Mouse (Mus musculus): ENCODE measurements around the gene Os9.

Gene Os9

DNA sequence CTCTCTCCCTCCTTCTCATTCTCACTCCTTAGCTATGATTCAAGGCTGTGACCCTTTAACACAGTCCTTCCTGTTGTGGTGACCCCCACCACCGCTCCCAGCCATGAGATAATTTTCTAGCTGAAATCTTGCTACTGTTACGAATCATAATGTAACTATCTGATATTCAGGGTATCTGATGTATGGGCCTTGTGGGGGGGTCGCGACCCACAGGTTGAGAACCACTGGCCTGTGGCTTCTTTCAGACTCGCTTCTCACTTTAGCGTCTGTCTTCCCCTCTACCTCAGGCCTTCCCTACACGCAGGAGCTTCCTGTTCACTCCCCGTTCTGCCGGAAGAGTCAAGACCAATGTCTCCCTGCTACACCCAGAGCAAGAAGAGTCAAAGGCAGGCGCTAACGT, 2.5 kb downstream of the Os9 start:
- DNase-seq (ENCODE audit: low read depth, low spot score): no peak

DNA sequence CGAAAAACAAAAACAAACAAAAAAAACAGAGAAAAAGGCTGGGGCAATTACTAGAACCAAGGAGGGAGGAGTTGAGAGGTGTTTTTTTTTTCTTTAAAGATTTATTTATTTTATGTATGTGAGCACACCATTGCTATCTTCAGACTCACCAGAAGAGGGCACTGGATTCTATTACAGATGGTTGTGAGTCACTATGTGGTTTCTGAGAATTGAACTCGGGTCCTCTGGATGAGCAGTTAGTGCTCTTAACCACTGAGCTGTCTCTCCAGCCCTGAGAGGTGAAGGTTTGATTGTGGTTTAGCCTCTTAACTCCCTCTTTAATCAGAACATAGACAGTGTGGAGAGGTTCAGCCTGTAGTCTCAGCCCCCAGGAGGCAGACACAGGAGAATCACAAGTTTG, 5.9 kb downstream of the Os9 start:
- DNase-seq (ENCODE audit: low read depth, low spot score): no peak

DNA sequence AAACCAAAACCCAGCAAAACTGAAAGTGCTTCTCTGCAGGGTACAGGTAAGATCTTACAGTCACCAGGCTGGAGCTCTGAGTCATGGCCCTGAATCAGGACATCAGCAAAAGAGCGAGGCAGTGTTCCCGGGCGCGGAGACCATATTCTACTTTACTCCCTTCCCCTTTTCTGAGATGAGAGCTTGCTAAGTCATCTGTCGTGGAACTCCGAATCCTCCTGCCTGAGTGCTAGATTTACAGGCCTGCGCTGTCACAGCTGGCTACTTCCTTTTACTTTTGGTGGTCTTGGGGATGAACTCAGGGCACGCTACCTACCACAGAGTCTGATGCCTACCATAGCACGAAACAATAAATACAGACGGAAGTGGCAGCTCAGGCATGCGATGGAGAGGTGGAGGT, 6.5 kb downstream of the Os9 start:
- DNase-seq (ENCODE audit: low read depth, low spot score): no peak

DNA sequence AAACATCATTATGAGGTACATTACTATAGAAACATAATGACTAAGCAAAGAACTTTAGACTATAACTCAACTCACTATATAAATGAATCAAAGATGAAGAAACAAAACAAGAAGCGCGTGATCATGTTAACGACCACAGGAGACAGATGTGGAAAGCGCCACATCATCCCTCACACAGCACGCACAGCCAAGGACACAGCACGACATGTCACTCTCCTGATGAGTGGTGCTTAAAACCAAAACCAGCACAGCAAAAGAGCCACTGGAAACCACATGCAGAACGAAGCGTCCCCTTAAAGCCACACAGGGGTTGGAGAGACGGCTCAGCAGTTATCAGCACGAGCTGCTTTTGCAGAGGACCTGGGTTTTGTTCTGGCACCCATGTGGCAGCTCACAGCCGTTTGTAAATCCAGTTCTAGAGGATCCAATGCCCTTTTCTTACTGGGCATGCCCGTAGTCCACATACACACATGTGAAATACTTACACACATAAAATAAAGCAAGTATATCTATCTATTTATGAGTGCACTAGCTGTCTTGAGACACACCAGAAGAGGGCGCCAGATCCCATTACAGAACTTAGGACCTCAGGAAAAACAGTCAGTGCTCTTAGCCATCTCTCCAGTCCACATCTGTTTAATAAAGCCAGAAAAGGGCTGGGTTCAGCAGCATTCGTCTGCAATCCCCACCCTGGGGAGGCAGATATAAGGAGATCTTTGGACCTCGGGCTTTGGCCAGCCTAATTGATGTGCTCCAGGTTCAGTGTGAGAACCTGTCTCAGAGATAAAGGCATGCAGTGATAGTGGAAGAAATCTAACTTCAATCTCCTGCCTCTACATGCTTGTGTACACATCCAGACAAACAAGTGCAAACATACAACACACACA, 9.7 kb downstream of the Os9 start:
- no peak for DNase-seq (ENCODE audit: low read depth, low spot score)

DNA sequence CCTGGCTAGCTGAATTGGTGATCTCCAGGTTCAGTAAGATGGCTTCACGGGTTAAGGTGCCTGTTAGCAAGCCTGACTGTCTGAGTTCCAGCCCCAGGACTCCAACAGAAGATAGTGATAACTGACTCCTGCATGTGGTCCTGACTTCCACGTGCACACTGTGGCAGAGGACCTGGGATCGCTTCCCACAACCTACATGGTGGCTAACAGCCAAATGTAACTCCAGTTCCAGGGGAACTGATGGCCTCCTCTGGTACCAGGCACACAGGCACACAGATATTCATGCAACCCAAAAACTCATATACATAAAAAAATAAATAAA, 12.7 kb downstream of the Os9 start:
- no peak for DNase-seq (ENCODE audit: low read depth, low spot score)

DNA sequence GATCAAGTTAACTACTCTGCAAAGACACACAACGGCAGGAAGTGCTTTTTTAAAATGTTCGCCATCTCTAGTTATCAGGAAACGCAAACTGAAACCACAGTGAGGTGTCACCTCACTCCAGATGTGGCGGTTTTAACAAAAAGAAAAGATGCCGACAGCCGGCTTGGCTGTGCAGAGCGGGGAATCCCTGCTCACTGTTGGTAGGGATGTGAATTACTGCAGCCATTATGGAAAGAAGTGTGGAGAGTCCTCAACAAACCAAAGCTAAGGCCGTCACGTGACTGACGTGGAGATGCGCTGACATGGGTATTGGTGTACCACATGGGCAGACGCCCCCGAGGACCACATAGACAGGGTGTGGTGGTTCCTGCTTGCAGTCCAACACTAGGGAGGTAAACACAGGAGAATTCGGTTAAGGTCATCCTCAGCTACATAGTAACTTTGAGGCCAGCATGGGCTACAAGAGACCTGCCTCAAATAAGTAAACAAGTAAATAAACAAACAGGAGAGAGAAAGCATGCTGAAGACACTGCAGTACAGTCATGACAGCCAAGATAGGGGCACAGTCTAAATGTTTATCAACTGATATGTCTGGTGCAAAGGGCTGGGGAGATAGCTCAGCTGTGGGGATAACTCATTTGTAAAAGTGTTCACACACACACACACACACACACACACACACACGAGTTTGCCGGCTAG, 13.2 kb downstream of the Os9 start:
- no peak for DNase-seq (ENCODE audit: low read depth, low spot score)

DNA sequence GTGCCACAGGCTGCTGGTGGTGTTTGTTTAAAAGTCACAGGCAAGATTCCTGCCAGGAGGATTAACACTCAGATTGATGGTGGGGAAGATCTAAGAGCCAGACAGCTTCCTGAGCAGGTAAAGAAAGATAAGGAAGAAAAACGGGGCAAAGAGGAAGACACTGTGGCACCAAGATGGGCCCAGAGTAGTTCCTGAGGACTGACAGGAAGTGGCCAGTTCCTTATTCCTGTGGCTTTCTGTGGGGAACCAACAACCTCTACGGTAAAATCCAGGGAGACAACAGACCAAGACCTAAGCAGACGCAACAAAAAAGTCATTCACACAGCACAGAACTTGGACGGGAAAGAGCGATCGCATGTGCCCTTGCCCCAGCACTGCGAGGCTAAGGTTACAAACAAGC, 17.3 kb downstream of the Os9 start:
- DNase-seq (ENCODE audit: low read depth, low spot score): no peak

DNA sequence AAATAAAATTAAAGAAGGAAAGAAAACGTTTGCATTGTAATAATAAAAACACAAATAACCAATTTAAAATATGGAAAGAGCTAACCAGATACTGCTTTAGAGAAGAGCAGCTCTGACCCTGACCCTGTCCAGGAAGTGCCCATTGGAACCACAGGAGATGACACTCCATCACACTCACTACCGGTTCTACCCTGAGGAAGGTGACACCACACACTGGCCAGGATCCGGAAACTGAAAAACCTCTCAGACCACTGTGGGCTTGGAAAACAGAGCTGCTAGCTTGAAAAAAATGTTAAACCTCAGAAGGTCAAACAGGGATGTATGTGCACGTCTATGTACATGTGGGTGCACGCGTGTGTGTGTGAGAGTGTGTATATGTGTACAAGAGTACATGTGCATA, 19.8 kb downstream of the Os9 start:
- no peak for DNase-seq (ENCODE audit: low read depth, low spot score)

DNA sequence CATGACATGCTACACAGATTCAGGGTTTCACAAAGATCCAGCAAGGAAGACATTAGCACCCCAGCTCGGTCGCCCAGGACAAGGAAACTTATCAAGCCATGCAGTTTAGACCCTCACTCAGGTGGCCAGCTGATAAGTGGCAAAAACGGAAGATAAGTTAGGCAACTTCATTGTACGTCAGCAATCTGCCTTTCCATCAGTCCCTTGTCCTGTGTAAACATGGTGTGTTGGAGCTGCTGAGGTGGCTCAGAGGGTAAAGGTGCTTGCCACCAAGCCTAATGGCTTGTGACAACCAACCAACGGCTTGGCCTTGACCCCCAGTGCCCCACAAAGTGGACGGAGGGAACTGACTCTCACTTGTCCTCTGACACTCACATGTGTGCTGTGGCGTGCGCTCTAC, 20.5 kb downstream of the Os9 start:
- DNase-seq (ENCODE audit: low read depth, low spot score): no peak

DNA sequence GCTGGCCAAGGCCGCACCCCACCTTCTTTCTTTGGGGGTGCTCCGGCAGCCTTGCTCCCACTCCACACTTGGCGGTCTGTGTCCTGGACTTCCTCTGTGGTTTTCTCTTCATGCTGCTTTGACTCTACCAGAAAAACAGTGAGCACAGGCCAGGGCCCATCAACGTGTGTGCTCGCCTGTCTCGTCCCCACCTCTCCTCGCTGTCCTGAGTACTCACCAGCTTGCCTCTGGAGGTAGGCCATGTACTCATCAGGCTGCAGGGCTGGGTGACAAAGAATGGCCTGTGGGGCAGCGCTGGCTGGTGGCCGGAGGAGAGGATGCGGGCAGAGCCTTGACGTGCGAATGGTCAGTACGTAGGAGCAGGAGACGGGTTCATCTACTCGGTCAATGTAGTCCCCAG, 21.1 kb downstream of the Os9 start:
- DNase-seq (ENCODE audit: low read depth, low spot score): no peak

DNA sequence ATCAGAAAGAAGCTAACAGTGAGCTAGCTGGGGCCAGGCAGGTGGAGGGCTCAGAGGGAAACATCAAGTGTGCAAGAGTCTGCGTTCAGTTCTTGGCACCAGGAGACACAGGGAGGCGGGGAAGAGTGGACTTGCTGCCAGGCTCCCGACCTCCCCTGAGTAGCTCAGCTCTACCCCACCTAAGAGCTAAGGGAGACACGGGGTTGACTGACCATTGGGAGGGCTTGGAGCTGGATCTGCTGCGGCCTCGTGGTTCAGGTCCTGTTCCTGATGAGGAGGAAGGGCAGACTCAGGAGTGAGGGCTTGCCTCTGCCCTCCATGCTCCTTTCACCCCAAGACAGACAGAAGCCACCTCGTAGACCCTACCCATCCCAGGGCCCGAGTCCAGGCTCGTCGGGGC, 21.7 kb downstream of the Os9 start:
- no peak for DNase-seq (ENCODE audit: low read depth, low spot score)

DNA sequence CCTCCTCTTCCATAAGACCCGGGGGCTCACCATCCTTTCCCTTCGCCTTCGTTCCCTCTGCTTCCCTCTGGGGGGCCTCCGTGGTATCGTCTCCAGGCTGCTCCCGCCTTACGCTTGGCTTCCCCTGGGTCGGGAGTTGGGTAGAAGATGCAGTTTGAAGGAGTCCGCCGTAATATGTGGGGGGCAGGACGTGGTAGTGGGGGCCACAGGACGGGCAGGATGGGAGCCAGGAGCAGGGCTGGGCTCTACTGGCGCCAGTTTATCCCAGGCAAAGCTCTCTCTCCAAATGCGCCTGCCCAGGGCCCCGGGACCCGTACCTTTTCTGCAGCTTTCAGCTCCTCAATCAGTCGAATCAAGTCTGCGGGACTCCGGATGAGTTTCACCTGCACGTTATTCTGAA, 22.4 kb downstream of the Os9 start:
- DNase-seq (ENCODE audit: low read depth, low spot score): no peak

DNA sequence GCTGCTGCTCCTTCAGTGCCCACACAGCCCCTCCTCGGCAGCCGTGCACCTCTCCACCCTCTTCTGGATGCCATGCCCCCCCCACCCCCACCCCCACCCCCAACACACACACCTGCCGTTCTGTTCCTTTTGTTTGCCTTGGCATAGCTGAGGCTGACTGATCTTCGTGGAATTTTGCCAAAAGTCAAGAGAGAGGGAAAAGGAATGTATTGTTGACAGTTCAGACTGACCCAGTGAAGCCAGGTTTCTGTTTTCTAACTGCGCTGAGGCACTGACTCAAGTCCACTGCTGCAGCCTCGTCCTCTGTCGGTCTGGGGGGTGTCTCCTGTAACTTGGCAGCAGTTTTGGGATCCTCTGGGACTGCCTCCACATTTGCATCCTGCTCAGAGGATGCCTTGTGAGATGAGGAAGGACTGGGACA, 26.5 kb downstream of the Os9 start:
- no peak for DNase-seq (ENCODE audit: low read depth, low spot score)

DNA sequence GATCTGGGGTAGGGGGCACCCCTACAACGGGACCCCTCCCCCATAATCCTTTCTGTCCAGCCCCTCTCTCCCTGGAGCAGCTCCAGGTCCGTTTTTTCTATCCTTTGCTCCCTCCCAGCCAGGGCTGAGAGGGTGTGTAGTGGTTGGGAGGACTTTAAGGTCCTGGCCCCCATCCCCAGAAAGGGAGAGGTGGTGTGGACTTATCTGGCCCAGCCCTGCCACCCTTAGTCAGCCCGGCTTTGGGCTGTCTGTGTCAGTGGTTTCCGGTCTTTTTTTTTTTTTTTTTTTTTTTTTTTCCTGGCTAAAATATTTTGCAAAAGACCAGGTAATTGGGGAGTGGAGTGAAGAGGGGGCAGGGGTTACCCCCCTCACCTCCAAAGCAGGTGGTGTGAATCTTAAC, 28.2 kb downstream of the Os9 start:
- DNase-seq (ENCODE audit: low read depth, low spot score): no peak

DNA sequence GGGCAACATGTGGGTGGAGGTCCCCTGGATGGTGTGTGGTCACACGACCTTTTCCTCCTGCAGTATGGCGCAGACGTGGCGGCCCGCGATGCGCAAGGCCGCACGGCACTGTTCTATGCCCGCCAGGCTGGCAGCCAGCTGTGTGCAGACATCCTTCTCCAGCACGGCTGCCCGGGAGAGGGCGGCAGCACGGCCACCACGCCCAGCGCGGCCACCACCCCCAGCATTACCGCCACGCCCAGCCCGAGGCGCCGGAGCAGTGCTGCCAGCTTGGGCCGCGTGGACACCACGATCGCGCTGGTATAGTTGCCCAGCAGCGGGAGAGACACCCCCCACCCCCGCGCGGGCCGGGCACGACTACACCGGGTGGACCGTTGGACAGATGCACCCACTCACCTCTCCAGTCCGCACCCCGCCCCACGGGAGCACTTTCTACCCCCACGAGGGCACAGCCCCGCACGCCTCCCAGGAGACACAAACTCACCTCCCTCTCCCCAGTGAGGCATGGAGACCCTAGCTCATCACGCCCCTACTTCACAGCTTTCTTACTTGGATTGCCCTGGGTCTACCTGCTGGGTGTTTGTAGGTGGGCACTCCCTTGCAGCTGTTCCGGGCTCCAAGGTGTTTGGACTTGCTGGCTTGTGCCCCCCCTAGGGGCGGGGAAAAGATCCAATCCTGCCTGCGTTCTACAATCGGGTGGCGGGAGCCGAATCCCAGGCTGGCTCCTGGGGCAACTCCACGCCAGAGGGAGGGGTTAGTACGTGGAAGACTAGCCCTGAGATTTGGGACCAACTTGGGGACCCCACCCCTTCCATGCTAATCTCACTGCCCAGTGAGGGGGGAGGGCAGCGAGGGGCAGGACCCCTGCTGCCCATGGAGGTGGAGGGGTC, 29.2 kb downstream of the Os9 start:
- no peak for DNase-seq (ENCODE audit: low read depth, low spot score)

DNA sequence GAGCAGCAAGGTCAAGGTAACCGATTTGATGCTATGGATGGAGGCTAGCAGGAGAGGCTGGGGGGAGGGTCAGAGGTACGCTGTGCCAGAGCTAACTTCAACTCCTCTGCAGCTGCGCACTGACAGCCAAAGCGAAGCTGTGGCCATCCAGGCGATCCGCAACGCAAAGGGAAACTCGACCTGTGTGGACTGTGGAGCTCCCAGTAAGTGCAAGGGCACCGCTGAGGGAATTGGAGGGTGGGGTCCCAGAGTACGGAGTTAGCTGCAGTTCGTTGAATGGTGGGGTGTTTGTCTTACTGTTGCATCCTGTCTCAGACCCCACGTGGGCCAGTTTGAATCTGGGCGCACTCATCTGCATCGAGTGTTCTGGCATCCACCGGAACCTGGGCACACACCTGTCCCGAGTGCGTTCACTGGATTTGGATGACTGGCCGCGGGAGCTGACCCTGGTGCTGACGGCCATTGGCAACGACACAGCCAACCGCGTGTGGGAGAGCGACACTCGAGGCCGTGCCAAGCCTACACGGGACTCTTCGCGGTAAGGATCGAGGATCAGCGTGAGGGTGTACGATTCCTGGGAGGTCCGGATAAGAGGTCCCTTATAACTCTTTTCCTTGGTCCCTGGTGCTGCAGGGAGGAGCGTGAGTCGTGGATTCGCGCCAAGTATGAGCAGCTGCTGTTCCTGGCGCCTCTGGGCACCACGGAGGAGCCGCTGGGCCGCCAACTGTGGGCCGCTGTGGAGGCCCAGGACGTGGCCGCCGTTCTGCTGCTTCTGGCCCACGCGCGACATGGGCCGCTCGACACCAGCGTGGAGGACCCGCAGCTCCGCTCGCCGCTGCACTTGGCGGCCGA, 30.1 kb downstream of the Os9 start:
- peak; percentile 47 for DNase-seq (ENCODE audit: low read depth, low spot score)

DNA sequence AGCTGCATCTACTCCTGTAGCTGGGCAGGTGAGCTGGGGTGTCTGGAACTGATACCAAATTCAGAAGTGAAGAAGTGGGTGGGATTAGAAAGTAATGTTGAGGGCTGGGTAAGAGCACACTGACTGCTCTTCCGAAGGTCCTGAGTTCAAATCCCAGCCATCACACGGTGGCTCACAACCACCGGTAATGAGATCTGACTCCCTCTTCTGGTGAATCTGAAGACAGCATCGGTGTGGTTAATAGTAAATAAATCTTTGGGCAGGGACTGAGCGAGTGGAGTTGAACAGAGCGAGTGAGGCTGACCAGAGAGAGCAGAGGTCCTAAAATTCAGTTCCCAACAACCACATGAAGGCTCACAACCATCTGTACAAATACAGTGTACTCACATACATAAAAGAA, 35.3 kb downstream of the Os9 start:
- no peak for DNase-seq (ENCODE audit: low read depth, low spot score)

DNA sequence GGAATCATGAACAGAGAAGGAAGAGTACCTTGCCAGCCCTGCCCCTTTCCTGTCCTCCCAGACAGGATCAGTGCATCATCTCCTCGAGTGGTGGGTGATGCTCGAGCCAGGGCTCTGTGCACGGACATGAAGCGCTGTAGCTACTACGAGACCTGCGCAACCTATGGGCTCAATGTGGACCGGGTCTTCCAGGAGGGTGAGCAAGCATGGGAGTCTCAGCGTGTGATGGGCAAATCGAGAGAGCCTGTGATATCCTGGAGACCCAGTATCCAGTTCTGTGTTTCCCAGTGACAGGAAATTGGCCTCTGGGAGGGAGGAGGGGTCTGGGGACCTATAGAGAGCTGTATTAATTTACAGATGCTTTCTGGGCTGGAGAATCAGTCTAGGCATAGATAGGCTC, 35.9 kb downstream of the Os9 start:
- no peak for DNase-seq (ENCODE audit: low read depth, low spot score)

DNA sequence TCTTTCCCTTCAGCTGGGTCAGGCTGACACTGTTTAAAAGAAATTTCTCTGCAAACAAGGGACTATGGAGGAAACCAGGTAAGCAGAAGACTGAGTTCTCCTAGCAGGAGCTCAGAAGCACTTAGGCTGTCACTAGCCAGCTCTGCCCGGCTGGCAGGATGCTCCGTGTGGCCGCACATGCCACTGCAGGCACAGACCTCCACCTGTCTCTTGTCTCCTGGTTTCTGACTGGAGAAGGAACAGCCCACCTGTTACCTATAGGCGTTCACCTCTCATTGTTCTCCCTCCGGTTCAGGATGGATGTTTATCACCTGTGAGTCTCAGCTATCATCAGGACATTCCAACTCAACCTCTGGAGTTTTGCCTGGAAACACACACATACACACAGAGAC, 37.0 kb downstream of the Os9 start:
- no peak for DNase-seq (ENCODE audit: low read depth, low spot score)

DNA sequence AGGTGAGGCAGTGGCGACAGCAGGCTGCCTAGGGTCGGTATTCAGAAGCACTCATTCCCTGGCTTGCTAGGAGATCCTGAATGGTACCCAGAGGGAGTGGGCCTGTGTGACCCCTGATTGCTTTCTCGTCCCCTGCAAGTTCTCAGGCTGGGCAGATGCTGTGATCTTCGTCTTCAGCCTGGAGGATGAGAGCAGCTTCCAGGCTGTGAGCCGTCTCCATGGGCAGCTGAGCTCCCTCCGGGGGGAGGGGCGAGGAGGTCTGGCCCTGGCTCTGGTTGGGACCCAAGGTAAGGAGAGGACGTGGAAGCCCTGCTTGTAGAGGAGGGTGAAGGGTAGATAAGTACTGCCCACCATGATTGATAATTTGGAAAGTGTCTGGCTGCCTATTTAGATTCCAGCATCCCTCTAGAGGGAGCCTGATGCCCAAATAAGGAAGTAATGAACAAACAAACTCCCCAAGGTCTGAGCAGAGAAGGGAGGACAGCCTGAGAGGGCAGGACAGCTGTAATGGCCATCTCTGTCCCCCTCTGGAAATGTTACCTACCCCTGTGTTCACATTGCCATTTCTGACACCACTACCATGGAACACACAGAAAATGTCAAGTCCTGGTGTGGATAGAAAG, 37.5 kb downstream of the Os9 start:
- no peak for DNase-seq (ENCODE audit: low read depth, low spot score)

DNA sequence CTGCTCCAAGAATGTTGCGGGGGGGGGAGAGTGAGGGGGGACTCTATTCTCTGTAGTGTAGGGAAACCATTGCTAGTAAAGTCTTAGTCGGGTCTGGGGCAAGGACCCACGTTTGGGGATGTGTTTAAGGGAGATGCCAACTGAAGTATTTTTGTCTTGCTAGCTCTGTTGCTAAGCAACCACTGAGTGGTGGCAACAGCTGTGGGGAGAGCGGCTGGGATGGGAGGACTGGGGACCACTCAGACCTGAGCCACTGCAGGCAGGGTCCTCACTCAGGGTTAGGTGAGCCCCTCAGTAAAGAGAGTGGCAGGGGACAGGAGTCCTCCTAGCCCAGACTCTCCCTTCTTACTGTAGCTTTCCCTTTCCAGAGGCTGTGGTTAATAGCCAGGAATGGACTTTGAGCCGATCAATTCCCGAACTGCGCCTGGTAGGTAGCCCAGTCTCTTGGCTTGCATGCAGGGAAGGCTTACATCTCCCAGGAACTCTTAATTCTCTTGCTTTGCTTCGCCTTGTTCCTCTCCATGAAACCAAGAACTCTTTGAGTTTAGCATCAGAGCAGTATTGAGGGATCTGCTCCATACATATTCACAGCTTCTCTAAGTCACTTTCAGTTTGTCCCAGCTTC, 38.8 kb downstream of the Os9 start:
- DNase-seq (ENCODE audit: low read depth, low spot score): no peak

Data from mesoderm, embryonic 11.5 days (tissue).